Mouse (Mus musculus) thymus, adult 2 months (tissue): ENCODE data around the gene Fkbp10. TPM values are rescaled to one million over a fixed set of nuclear protein-coding genes. Genes with fewer than 3 reads are reported as not detected.

Source experiments
- DNase-seq: peaks from one replicate; pipeline ENCODE4 v3.0.0; 2021
- H3K27ac ChIP-seq: fragments of 200-500 bp; 2 replicates; pipeline ENCODE4 v1.5.1; 2012; ENCODE audit warnings: low read length, control low read depth; ENCODE audit not compliant: control insufficient read depth, insufficient read depth
- H3K27me3 ChIP-seq: fragments of 200-500 bp; 2 replicates; pipeline ENCODE4 v1.6.1; 2012; ENCODE audit warnings: mild to moderate bottlenecking, low read length, moderate library complexity, mixed read lengths; ENCODE audit not compliant: control insufficient read depth, insufficient read depth
- H3K36me3 ChIP-seq: fragments of 200-500 bp; 2 replicates; pipeline ENCODE4 v1.6.1; 2012; ENCODE audit warnings: mild to moderate bottlenecking, low read length, moderate library complexity; ENCODE audit not compliant: control insufficient read depth, insufficient read depth
- H3K4me1 ChIP-seq: fragments of 200-500 bp; replicated peaks from 2 replicates; pipeline ENCODE4 v1.6.1; 2012; ENCODE audit warnings: low read length; ENCODE audit not compliant: control insufficient read depth, insufficient read depth
- H3K4me3 ChIP-seq: fragments of 200-500 bp; 2 replicates; pipeline ENCODE4 v1.5.1; 2012; ENCODE audit warnings: mild to moderate bottlenecking, low read length, control low read depth, moderate library complexity; ENCODE audit not compliant: control insufficient read depth, insufficient read depth
- CTCF ChIP-seq: fragments of 200-500 bp; IDR thresholded peaks from 2 replicates; pipeline ENCODE4 v1.5.1; 2012; ENCODE audit warnings: mild to moderate bottlenecking, control low read depth, low read length, moderate library complexity, borderline replicate concordance; ENCODE audit not compliant: control insufficient read depth, poor library complexity, insufficient read depth; ENCODE audit errors: extremely low read depth
- POLR2A ChIP-seq: fragments of 200-500 bp; IDR thresholded peaks from 2 replicates; pipeline ENCODE4 v1.6.1; 2012; ENCODE audit warnings: mild to moderate bottlenecking, low read length, control low read depth, moderate library complexity; ENCODE audit not compliant: control insufficient read depth, poor library complexity, insufficient read depth; ENCODE audit errors: extremely low read depth
- WGBS: fragments of 180-500 bp; shearing (Covaris S2); methylation state at CpG from one replicate; pipeline ENCODE4 v1.1.7; 2018; 5-methylcytosine and 5-hydroxymethylcytosine counted together
- polyA plus RNA-seq: library from polyadenylated mRNA; depleted of rRNA; stranded (reverse); fragments of >200 nt; gene quantifications from 2 replicates; pipeline ENCODE4 v1.2.3, GENCODE M21; 2012

The Fkbp10 gene
- polyA plus RNA-seq, 1 experiment = 9.5 TPM

GRCm38 (mm10) chr11:100408835-100409462, 6.5 kb upstream of the Fkbp10 start:
- Histone ChIP-seq H3K4me1 (peaks cover 74% of the 10 kb centered on the region), H3K27me3 (no peaks in the 10 kb centered on the region), H3K36me3 (no peaks in the 10 kb centered on the region), H3K27ac (peak overlapping the region; percentile 96), H3K4me3 (no peak overlapping the region)
- TF ChIP-seq CTCF (no peak), POLR2A (no peak)
- 77% methylated on average over 12 of the region's 12 CpGs for WGBS
- DNase-seq = peak; percentile 40

DNA sequence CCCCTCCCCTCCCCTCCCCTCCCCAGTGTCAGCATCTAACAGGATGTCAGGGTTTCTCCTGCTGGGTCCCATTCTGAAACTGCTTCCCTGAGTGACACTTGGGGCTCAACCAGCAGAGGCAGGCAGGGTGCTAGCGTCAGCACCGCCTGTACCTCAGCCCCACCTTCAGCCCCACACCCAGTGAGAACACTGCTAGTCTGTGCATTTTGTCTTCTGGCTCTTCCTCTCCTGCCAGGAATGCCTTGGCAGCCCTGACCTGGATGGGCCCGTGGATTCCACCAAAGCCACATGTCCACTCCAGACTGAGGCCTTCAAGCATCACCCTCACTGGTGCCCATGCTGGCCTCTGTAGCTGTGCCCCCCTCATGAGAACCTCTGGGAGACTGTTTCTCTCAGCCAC, 5.8 kb upstream of the Fkbp10 start:
- Histone ChIP-seq H3K4me1 (peaks cover 77% of the 10 kb centered on the region), H3K4me3 (no peak overlapping the region), H3K27ac (peak overlapping the region; percentile 96), H3K36me3 (no peaks in the 10 kb centered on the region), H3K27me3 (no peaks in the 10 kb centered on the region)
- TF ChIP-seq CTCF = no peak
- TF ChIP-seq POLR2A = no peak
- peak; percentile 47 for DNase-seq
- WGBS = 60% methylated on average over 3 of the region's 3 CpGs

DNA sequence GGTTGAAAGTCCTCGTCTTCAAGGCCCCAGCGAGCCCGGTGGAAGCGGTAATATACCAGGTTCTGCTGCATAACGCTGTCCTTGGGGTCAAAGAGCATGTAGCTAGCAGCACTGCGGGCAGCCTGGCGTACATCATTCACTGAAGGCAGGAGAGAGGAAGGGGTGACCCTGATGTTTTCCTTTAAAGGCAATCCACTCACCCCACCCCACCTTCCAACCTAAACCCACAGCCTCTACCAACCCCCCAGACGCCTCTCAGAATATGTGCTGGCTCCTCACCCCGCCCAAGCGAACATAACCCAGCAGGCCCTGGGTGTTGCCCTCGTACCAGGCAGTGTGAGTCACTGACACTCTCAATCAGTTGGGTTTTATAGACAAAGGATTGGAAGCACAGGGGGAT, 3.8 kb upstream of the Fkbp10 start:
- peak; percentile 33 for DNase-seq
- WGBS = 24% methylated on average over 11 of the region's 11 CpGs
- Histone ChIP-seq H3K27me3 (no peaks in the 10 kb centered on the region; the same call in 1 of the 2 replicates), H3K4me3 (no peak overlapping the region), H3K27ac (peak overlapping the region; percentile 17; the same call in 1 of the 2 replicates), H3K4me1 (peaks cover 80% of the 10 kb centered on the region), H3K36me3 (no peaks in the 10 kb centered on the region)
- TF ChIP-seq CTCF (no peak), POLR2A (no peak)

- peak overlapping the region; percentile 53 for H3K4me3 ChIP-seq
- DNase-seq = no peak
- WGBS = 91% methylated on average over 11 of the region's 11 CpGs
- no peaks in the 10 kb centered on the region; the same call in 1 of the 2 replicates for H3K27me3 ChIP-seq
- H3K4me1 ChIP-seq = peaks cover 64% of the 10 kb centered on the region
- TF ChIP-seq POLR2A (no peak), CTCF (no peak)
- no peaks in the 10 kb centered on the region for H3K36me3 ChIP-seq
- H3K27ac ChIP-seq = peak overlapping the region; percentile 35; the same call in 1 of the 2 replicates
Measured at GRCm38 (mm10) chr11:100413541-100413940, 2.0 kb upstream of the Fkbp10 start.

GRCm38 (mm10) chr11:100414021-100414913, 1.2 kb upstream of the Fkbp10 start, which contains the start of gene P3h4:
Gene P3h4, minus strand, starts transcription at chr11:100414836.
- Histone ChIP-seq H3K27ac (no peak within 1 kb of the TSS), H3K36me3 (no peaks in the 10 kb centered on the region), H3K4me3 (peak within 1 kb of the TSS; percentile 53), H3K27me3 (no peaks in the 10 kb centered on the region; the same call in 1 of the 2 replicates), H3K4me1 (peaks cover 57% of the 10 kb centered on the region)
- WGBS = 9% methylated on average over 93 of the region's 93 CpGs
- no peak for TF ChIP-seq POLR2A
- peak; percentile 73; the same call in 1 of the 2 replicates for TF ChIP-seq CTCF
- peak; percentile 74 for DNase-seq

DNA sequence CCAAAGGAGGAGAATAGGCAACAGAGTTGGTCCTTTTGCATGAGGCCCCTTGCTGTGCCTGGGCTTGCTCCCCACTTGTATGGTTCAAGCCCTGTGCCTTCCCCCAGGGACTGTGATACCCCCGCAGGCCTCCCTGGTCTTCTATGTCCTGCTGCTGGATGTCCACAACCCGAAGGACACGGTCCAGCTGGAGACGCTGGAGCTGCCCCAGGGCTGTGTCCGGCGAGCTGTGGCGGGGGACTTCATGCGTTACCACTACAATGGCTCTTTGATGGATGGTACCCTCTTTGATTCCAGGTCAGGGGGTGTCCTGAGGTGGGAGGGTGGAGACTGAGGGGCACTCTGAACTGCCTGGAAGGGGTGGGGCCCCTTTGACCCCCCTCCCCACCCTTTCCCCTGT, 6.0 kb downstream of the Fkbp10 start:
- H3K27me3 ChIP-seq = no peaks in the 10 kb centered on the region; the same call in 1 of the 2 replicates
- peaks cover 10% of the 10 kb centered on the region for H3K4me1 ChIP-seq
- H3K36me3 ChIP-seq = no peaks in the 10 kb centered on the region
- H3K4me3 ChIP-seq = no peak overlapping the region
- WGBS = 93% methylated on average over 8 of the region's 8 CpGs
- TF ChIP-seq CTCF (no peak), POLR2A (no peak)
- DNase-seq = no peak
- no peak overlapping the region for H3K27ac ChIP-seq
